Mouse (Mus musculus) limb, embryonic 10.5 days (tissue): Measurements from ENCODE around the gene Nrsn2. TPM values are rescaled to one million over a fixed set of nuclear protein-coding genes. Genes with fewer than 3 reads are reported as not detected.
A peak's percentile ranks its signal among the peaks of the same experiment; 100 is the strongest.

Source experiments
- DNase-seq: peaks from one replicate; pipeline ENCODE4 v3.0.0-alpha.2; 2017; ENCODE audit warnings: low spot score
- H3K27ac ChIP-seq: fragments of 300-500 bp; sonication (generic); 2 replicates; pipeline ENCODE4 v1.5.1; 2016; ENCODE audit warnings: mild to moderate bottlenecking
- H3K27me3 ChIP-seq: fragments of 300-500 bp; sonication (generic); 2 replicates; pipeline ENCODE4 v1.6.1; 2016; ENCODE audit warnings: low read depth, mild to moderate bottlenecking; ENCODE audit not compliant: poor library complexity, severe bottlenecking
- H3K36me3 ChIP-seq: fragments of 300-500 bp; sonication (generic); 2 replicates; pipeline ENCODE4 v1.6.1; 2016; ENCODE audit warnings: mild to moderate bottlenecking, moderate library complexity
- H3K4me1 ChIP-seq: fragments of 300-500 bp; sonication (generic); 2 replicates; pipeline ENCODE4 v1.6.1; 2016
- H3K4me3 ChIP-seq: fragments of 300-500 bp; sonication (generic); 2 replicates; pipeline ENCODE4 v1.5.1; 2016; ENCODE audit warnings: mild to moderate bottlenecking, moderate library complexity
- H3K9me3 ChIP-seq: fragments of 300-500 bp; sonication (generic); replicated peaks from 2 replicates; pipeline ENCODE4 v1.6.1; 2016; ENCODE audit warnings: mild to moderate bottlenecking
- WGBS: fragments of 180-500 bp; shearing (Covaris S2); methylation state at CpG from one replicate; pipeline ENCODE4 v1.1.7; 2016; 5-methylcytosine and 5-hydroxymethylcytosine counted together
- polyA plus RNA-seq: library from polyadenylated mRNA; unstranded; fragments of >200 nt; fragmentation: Nextera tagmentation; extraction: Ambion mirVana; gene quantifications from 2 replicates; pipeline ENCODE4 v1.2.1, GENCODE M21; 2016

Nrsn2 gene
- polyA plus RNA-seq, 1 experiment from 2014 or later = 1.4 TPM

DNA sequence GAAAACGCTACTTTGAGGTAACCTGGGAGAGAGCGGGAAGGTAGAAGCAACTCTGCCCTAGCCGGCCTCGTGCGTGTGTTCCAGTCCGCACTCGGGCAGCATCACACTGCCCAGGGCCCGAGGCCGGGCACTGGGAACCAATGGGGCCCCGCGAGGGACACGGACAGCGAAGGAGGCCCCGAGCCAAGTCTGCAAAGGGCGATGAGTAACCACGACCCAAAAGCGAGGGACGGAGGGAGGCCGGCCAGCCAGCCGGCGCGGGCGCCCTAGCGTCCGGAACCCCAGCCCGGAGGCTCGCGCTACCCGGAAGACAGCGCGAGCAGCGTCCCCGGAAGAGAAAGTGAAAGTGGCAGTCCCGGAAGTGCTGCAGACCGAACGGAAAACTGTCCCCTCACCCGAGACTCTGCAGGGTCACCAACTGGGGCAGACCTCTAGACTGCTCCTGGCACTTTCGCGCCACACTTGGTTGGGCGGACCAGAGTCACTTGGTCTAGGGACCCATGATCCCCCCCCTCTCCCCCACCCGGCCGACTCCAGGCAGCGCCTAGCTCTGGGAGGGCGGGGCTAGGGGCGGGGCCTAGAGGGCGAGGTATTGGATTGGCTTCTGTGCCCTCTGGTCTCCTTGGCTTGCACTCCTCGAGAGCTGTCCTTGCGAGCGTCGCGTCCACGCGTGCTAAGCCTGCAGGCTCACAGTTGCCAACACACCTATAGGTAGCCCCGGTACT lies 44.2 kb downstream of the Nrsn2 start, which contains the start of gene Rbck1:
Gene Rbck1 (minus strand): TSS at position 553 of the 725 bp plus-strand sequence.
- Histone ChIP-seq H3K9me3 (no peaks in the 10 kb centered on the region), H3K27ac (peak within 1 kb of the TSS; percentile 93), H3K36me3 (peaks cover 37% of the 10 kb centered on the region), H3K4me1 (peaks cover 23% of the 10 kb centered on the region), H3K27me3 (peaks cover 17% of the 10 kb centered on the region), H3K4me3 (peak within 1 kb of the TSS; percentile 71)
- DNase-seq = peak; percentile 90
- under 1% methylated on average over 54 of the region's 54 CpGs for WGBS

DNA sequence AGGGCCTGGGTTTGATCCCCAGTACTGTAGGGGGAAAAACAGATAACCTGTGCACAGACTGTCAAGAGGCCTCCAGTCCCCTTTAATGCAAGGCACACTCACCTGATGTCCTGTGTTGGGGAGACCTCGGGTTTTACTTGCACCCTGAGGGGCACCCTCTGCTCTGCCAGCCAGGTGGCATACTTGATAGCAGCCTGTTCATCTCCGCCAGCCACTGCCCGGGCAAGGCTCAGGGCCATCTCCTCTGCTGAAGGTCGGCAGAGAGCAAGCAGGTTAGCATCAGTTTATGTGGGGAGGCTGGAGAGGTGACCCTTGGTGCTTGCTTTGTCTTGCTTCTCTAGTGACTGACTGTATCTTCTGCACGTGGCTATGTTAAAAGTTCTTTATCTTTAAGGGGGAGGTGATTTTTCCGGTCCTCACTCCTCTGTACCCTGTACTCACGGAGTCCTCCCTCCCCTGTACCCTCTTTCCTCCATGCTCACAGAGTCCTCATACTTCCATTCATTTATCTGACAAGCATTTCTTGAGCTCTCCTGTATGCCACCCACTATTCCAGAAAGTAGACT lies 45.5 kb downstream of the Nrsn2 start:
- 0 out of 2 replicates have a peak overlapping the region, but pooled peaks have one; percentile 93 for H3K27ac ChIP-seq
- WGBS = 70% methylated on average over 7 of the region's 7 CpGs

DNA sequence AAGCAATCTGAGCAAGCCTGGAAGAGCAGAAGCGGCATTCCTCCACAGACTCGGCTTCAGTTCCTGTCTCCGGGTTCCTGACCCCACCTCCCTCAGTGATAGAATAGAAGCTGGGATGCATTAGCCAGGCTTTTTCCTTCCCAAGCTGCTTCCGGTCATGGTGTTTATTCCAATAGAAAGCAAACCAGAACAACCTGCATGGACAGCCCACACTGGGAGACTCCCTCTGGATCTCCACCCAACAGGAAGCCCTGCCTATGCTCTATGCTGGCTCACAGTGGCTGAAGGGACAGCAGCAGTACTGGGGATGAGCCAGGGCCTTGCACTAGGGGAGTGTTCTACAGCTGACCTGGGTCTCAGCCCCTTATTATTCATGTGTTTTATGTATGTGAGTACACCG lies 48.5 kb downstream of the Nrsn2 start:
- H3K4me1 ChIP-seq = peaks cover 23% of the 10 kb centered on the region
- 81% methylated on average over 5 of the region's 5 CpGs for WGBS
- H3K36me3 ChIP-seq = peaks cover 80% of the 10 kb centered on the region

More for the DNA sequence above, 45.5 kb downstream of the Nrsn2 start:
- no peak for DNase-seq
- Histone ChIP-seq H3K4me1 (peaks cover 23% of the 10 kb centered on the region), H3K9me3 (no peaks in the 10 kb centered on the region), H3K36me3 (peaks cover 50% of the 10 kb centered on the region), H3K4me3 (peak overlapping the region; percentile 71), H3K27me3 (peaks cover 17% of the 10 kb centered on the region)

DNA sequence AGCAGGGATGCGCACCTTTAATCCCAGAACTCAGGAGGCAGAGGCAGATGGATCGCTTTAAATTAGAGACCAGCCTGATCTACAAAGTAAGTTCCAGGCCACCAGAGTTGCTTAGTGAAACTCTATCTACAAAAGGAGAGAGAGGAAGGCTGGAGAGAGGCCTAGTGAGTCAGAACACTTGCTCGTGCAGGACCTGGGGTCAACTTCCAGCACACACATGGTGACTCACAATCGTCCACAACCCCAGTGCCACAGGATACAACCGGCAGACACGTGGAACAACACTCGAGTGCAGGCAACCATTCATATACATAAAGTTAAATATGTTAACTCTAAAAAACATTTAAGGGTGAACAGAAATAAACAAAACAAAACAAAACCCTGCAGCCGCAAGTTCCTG lies 49.8 kb downstream of the Nrsn2 start:
- DNase-seq = no peak
- Histone ChIP-seq H3K27ac (no peak overlapping the region), H3K27me3 (no peaks in the 10 kb centered on the region), H3K4me1 (peaks cover 13% of the 10 kb centered on the region), H3K36me3 (peaks cover 93% of the 10 kb centered on the region), H3K9me3 (no peaks in the 10 kb centered on the region), H3K4me3 (no peak overlapping the region)
- WGBS = 94% methylated on average over 8 of the region's 8 CpGs

More for the DNA sequence above, 48.5 kb downstream of the Nrsn2 start:
- H3K4me3 ChIP-seq = no peak overlapping the region
- DNase-seq = no peak
- no peaks in the 10 kb centered on the region for H3K27me3 ChIP-seq
- H3K9me3 ChIP-seq = no peaks in the 10 kb centered on the region
- no peak overlapping the region for H3K27ac ChIP-seq

DNA sequence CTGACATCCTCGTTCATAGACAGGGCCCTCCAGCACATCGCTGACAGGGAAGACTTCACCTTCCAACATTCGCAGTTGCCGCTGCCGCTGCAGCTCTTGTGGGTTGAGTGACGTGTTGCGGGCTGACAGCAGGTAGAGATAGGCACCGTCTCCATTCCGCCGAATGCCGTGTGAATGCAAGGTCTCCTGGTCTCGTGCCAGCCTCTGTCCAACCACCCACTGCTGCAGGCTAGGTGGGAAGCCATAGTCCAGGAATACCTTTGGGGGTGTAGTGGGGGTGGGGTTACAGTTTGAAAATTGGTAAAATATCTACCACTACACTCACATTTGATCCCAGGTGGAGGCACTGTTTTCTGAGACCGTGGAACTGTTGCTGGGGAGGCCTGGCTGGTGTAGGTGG lies 50.3 kb downstream of the Nrsn2 start:
- H3K4me3 ChIP-seq = no peak overlapping the region
- H3K36me3 ChIP-seq = peaks cover 98% of the 10 kb centered on the region
- WGBS = 92% methylated on average over 13 of the region's 13 CpGs
- peaks cover 8% of the 10 kb centered on the region for H3K4me1 ChIP-seq
- no peak for DNase-seq
- H3K27ac ChIP-seq = no peak overlapping the region
- H3K27me3 ChIP-seq = no peaks in the 10 kb centered on the region
- H3K9me3 ChIP-seq = no peaks in the 10 kb centered on the region

DNA sequence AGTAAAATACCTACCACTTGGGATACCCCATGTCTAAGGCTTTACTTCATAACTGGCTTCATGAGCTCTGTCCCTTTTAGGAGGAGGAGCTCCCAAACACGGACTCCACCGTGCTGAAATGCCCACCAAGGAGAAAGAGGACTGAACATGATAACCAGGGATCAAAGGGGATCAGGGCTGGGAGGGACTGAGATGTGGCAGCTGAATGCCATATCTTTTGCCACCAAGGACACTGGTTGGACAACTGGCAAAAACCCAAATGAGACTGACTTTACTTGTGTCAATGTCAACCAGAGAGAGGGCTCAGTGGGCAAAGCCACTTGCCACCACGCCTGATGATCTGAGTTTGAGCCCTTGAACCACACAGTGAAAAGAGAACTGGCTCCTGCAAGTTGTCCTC lies 51.6 kb downstream of the Nrsn2 start:
- no peak overlapping the region for H3K27ac ChIP-seq
- DNase-seq = no peak
- no peak overlapping the region for H3K4me3 ChIP-seq
- peaks cover 98% of the 10 kb centered on the region for H3K36me3 ChIP-seq
- no peaks in the 10 kb centered on the region for H3K9me3 ChIP-seq
- WGBS = 93% methylated on average over 3 of the region's 3 CpGs
- H3K4me1 ChIP-seq = no peaks in the 10 kb centered on the region; the same call in 1 of the 2 replicates
- H3K27me3 ChIP-seq = no peaks in the 10 kb centered on the region

DNA sequence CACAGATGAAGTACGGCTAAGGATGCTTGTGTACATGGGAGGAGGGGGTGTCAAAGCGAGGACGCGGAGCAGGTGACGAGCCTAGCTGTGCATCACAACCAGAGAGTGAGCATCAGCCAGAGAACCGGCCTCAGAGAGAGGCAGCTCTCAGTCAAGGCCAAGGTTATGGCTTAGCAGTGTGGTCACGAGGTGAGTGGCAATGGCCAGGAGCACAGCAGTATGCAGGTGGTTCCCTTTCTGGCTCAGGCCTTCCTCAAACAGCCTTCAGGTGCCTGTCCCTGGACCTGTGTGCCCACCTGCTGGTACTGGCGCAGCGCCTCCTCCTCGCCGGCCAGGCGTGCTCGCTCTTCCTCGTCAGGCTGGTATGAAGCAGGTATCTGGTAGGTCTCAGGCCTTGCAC lies 52.5 kb downstream of the Nrsn2 start:
- Histone ChIP-seq H3K36me3 (peaks cover 100% of the 10 kb centered on the region), H3K9me3 (no peaks in the 10 kb centered on the region), H3K27me3 (no peaks in the 10 kb centered on the region), H3K4me3 (no peak overlapping the region), H3K4me1 (no peaks in the 10 kb centered on the region; the same call in 1 of the 2 replicates), H3K27ac (no peak overlapping the region)
- 96% methylated on average over 14 of the region's 14 CpGs for WGBS
- no peak for DNase-seq

DNA sequence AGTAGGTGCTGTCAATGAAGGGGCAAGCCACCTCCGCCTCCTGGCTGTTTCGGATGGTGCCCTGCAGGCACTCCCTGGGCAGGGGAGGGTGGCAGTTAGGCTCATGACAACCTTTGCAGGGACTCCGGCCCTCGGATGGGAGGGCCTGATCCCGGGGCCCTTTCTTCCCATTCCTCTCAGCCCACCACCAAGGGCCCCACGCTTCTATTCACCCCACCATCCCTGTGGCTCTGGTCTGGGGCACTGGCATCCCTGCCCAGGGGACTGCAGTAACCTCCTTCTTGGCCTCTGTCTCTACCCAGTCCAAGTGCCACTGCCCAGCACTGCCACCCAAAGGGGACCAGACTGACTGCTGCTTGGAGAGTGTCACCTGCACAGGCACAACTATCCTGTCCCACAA lies 54.2 kb downstream of the Nrsn2 start:
- no peak for DNase-seq
- peaks cover 98% of the 10 kb centered on the region for H3K36me3 ChIP-seq
- no peak overlapping the region for H3K27ac ChIP-seq
- H3K9me3 ChIP-seq = no peaks in the 10 kb centered on the region
- no peaks in the 10 kb centered on the region for H3K27me3 ChIP-seq
- WGBS = 95% methylated on average over 6 of the region's 6 CpGs
- H3K4me1 ChIP-seq = no peaks in the 10 kb centered on the region
- H3K4me3 ChIP-seq = no peak overlapping the region

DNA sequence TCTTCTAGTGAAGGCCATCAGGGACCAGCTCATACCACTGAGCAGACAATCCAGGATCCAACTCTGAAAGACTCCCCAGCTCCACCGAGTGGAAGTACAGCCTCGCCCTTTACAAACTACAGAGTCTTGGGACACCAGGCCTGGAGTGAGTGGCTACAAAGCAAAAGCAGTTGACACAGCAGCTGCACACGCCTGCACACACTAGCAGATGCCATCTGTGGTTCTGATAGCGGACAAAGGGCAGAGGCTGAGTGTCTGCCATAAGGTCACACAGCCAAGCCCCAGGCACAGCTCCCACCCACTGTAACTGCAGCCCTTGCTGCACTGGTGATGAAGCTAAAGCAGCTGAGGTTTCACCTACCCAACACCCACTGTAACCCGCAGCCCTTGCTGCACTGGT lies 54.9 kb downstream of the Nrsn2 start:
- DNase-seq = no peak
- H3K4me3 ChIP-seq = no peak overlapping the region
- H3K27ac ChIP-seq = no peak overlapping the region
- WGBS = 88% methylated on average over 5 of the region's 5 CpGs
- H3K27me3 ChIP-seq = no peaks in the 10 kb centered on the region
- H3K36me3 ChIP-seq = peaks cover 98% of the 10 kb centered on the region
- H3K9me3 ChIP-seq = no peaks in the 10 kb centered on the region
- H3K4me1 ChIP-seq = no peaks in the 10 kb centered on the region

Other genes with a start within 250 kb of the Nrsn2 start
- gene Tcf15, start 233.1 kb downstream of the Nrsn2 start, polyA plus RNA-seq = 27.3 and 29.8 TPM in 2 replicates
- gene Csnk2a1, start 149.8 kb downstream of the Nrsn2 start, polyA plus RNA-seq = 77.4 and 77.6 TPM in 2 replicates
- 31.2 and 37.1 TPM in 2 replicates for gene Tbc1d20, start 82.8 kb downstream of the Nrsn2 start, polyA plus RNA-seq
- gene Rbck1, start 44.0 kb downstream of the Nrsn2 start, polyA plus RNA-seq = 85.8 and 92.6 TPM in 2 replicates
- gene Trib3, start 32.6 kb downstream of the Nrsn2 start, polyA plus RNA-seq = 2.6 and 3.2 TPM in 2 replicates
- 9.9 and 11.8 TPM in 2 replicates for gene Sox12, start 21.4 kb upstream of the Nrsn2 start, polyA plus RNA-seq
- 64.9 and 67.2 TPM in 2 replicates for gene Zcchc3, start 38.4 kb upstream of the Nrsn2 start, polyA plus RNA-seq
- 0.40 and 0.61 TPM in 2 replicates for gene 6820408C15Rik, start 38.9 kb upstream of the Nrsn2 start, polyA plus RNA-seq
- not detected in 2 replicates for gene Defb23, start 88.0 kb upstream of the Nrsn2 start, polyA plus RNA-seq
- gene Defb20, start 100.4 kb upstream of the Nrsn2 start, polyA plus RNA-seq = not detected in 2 replicates
- gene Defb22, start 113.5 kb upstream of the Nrsn2 start, polyA plus RNA-seq = not detected in 2 replicates
- not detected in 2 replicates for gene Defb26, start 135.1 kb upstream of the Nrsn2 start, polyA plus RNA-seq
- gene Defb28, start 141.6 kb upstream of the Nrsn2 start, polyA plus RNA-seq = not detected in 2 replicates
- not detected in 2 replicates for gene Defb29, start 163.5 kb upstream of the Nrsn2 start, polyA plus RNA-seq
- not detected in 2 replicates for gene Gm17416, start 192.7 kb upstream of the Nrsn2 start, polyA plus RNA-seq
- not detected in 2 replicates for gene Defb21, start 196.1 kb upstream of the Nrsn2 start, polyA plus RNA-seq
- gene Defb19, start 203.7 kb upstream of the Nrsn2 start, polyA plus RNA-seq = not detected in 2 replicates
- gene Defb45, start 222.8 kb upstream of the Nrsn2 start, polyA plus RNA-seq = not detected in 2 replicates
- gene Defb36, start 227.7 kb upstream of the Nrsn2 start, polyA plus RNA-seq = not detected in 2 replicates
- not detected in 2 replicates for gene Defb25, start 246.4 kb upstream of the Nrsn2 start, polyA plus RNA-seq